Mouse (Mus musculus): ENCODE measurements around the gene Spag6. TPM values are rescaled to one million over a fixed set of nuclear protein-coding genes. Genes with fewer than 3 reads are reported as not detected.

Gene Spag6
- total RNA-seq, 2 experiments from 2014 or later, result 0.36 to 0.42 TPM

GRCm38 (mm10) chr2:18713071-18713470 is 19.2 kb downstream of the Spag6 start:
- intact Hi-C loops (cut with DNase I), result no loop called here
- DNase-seq (ENCODE audit: low spot score), result no peak

GRCm38 (mm10) chr2:18714337-18714736 is 20.5 kb downstream of the Spag6 start:
- intact Hi-C loops (cut with DNase I), result no loop called here
- DNase-seq (ENCODE audit: low spot score), result no peak

GRCm38 (mm10) chr2:18718521-18718920 is 24.7 kb downstream of the Spag6 start:
- DNase-seq (ENCODE audit: low spot score), result no peak
- intact Hi-C loops (cut with DNase I), result no loop called here

- intact Hi-C loops (cut with DNase I), result no loop called here
Observed at GRCm38 (mm10) chr2:18722208-18722830, 28.5 kb downstream of the Spag6 start.

GRCm38 (mm10) chr2:18724462-18724861 is 30.6 kb downstream of the Spag6 start:
- intact Hi-C loops (cut with DNase I), result no loop called here
- no peak for DNase-seq (ENCODE audit: low spot score)

More at GRCm38 (mm10) chr2:18722208-18722830, 28.5 kb downstream of the Spag6 start:
- no peak for DNase-seq (ENCODE audit: low spot score)

GRCm38 (mm10) chr2:18725880-18726279 is 32.0 kb downstream of the Spag6 start:
- intact Hi-C loops (cut with DNase I), result no loop called here
- DNase-seq (ENCODE audit: low spot score), result no peak

GRCm38 (mm10) chr2:18731718-18732117 is 37.9 kb downstream of the Spag6 start:
- intact Hi-C loops (cut with DNase I), result no loop called here
- DNase-seq (ENCODE audit: low spot score), result no peak

GRCm38 (mm10) chr2:18734394-18735127 is 40.7 kb downstream of the Spag6 start:
- intact Hi-C loops (cut with DNase I), result no loop called here
- no peak for DNase-seq (ENCODE audit: low spot score)

- intact Hi-C loops (cut with DNase I), result no loop called here
- no peak for DNase-seq (ENCODE audit: low spot score)
Observed at GRCm38 (mm10) chr2:18737040-18737439, 43.2 kb downstream of the Spag6 start.

GRCm38 (mm10) chr2:18739216-18739615 is 45.4 kb downstream of the Spag6 start:
- DNase-seq (ENCODE audit: low spot score), result no peak
- intact Hi-C loops (cut with DNase I), result no loop called here

GRCm38 (mm10) chr2:18756144-18756543 is 62.3 kb downstream of the Spag6 start:
- DNase-seq (ENCODE audit: low spot score), result no peak
- intact Hi-C loops (cut with DNase I), result loop anchor here (5.0 kb wide), 2 partner anchors 149 to 374 kb away; no protein-coding TSS in a partner anchor

GRCm38 (mm10) chr2:18764846-18765245 is 71.0 kb downstream of the Spag6 start:
- intact Hi-C loops (cut with DNase I), result loop anchor here (5.0 kb wide), 4 partner anchors 232 to 733 kb away; partner anchors contain the start of genes 4930426L09Rik, Dnajc1, Pip4k2a and Skida1
- no peak for DNase-seq (ENCODE audit: low spot score)

- no peak for DNase-seq (ENCODE audit: low spot score)
- intact Hi-C loops (cut with DNase I), result loop anchor here (2.0 to 5.0 kb wide), 8 partner anchors 57 to 733 kb away; partner anchors contain the start of genes 4930426L09Rik, Bmi1, Dnajc1 and Pip4k2a
Observed at GRCm38 (mm10) chr2:18765481-18766249, 71.8 kb downstream of the Spag6 start.

- intact Hi-C loops (cut with DNase I), result loop anchor here (2.0 to 5.0 kb wide), 8 partner anchors 56 to 734 kb away; partner anchors contain the start of genes 4930426L09Rik, Bmi1, Dnajc1 and Pip4k2a
- no peak for DNase-seq (ENCODE audit: low spot score)
Observed at GRCm38 (mm10) chr2:18766441-18766820, 72.6 kb downstream of the Spag6 start.

- intact Hi-C loops (cut with DNase I), result loop anchor here (2.0 to 5.0 kb wide), 8 partner anchors 56 to 735 kb away; partner anchors contain the start of genes 4930426L09Rik, Bmi1, Dnajc1 and Pip4k2a
- peak; percentile 75 for DNase-seq (ENCODE audit: low spot score)
Observed at GRCm38 (mm10) chr2:18766821-18767541, 73.1 kb downstream of the Spag6 start.

- DNase-seq (ENCODE audit: low spot score), result no peak
- intact Hi-C loops (cut with DNase I), result loop anchor here (5.0 kb wide), 4 partner anchors 229 to 736 kb away; partner anchors contain the start of genes 4930426L09Rik, Dnajc1, Pip4k2a and Skida1
Observed at GRCm38 (mm10) chr2:18768414-18768813, 74.6 kb downstream of the Spag6 start.

- DNase-seq (ENCODE audit: low spot score), result no peak
- intact Hi-C loops (cut with DNase I), result no loop called here
Observed at GRCm38 (mm10) chr2:18772413-18772812, 78.6 kb downstream of the Spag6 start.

- intact Hi-C loops (cut with DNase I), result no loop called here
- DNase-seq (ENCODE audit: low spot score), result no peak
Observed at GRCm38 (mm10) chr2:18774326-18774725, 80.5 kb downstream of the Spag6 start.

GRCm38 (mm10) chr2:18778220-18778619 is 84.4 kb downstream of the Spag6 start:
- no peak for DNase-seq (ENCODE audit: low spot score)
- intact Hi-C loops (cut with DNase I), result no loop called here

Measured in heart, postnatal 25 days (tissue).